Comparison of ENCODE assay signal across 12 mouse cellular contexts in genomic region chr12:70555723-70556122, GRCm38 (mm10).
DNase-seq lines count a peak whose midpoint lies in the region; ATAC-seq and TF ChIP-seq lines count a peak whose summit lies in the region.
"Had no signal": no experiment of that assay in that cellular context is flagged by ENCODE, and none has a peak within 500 bp of the region (broad histone marks: within the 10 kb centered on the region; RNA-seq: fewer than 3 reads in every experiment).

No protein-coding gene starts in this region.

- no peak overlapping the region for H3ac ChIP-seq in myocyte (ENCODE audit: control insufficient read depth, insufficient read length)

- no peak for TF ChIP-seq POLR2A in myocyte (IDR thresholded peaks at IDR 0.05; ENCODE audit: insufficient read length, low read depth)

- H3K36me3 ChIP-seq in myocyte (ENCODE audit: control insufficient read depth, insufficient read depth), result no peaks in the 10 kb centered on the region
- H3K36me3 ChIP-seq: intestine, embryonic 15.5 days; liver, embryonic 15.5 days had no signal

- POLR2A ChIA-PET in Patski (lab: Charles Lee), result interaction anchor here (0.6 kb wide), 1 partner anchor 158 kb away, joined by 3 read pairs; no protein-coding TSS in a partner anchor

- in situ Hi-C loops in Patski (cut with MboI; ENCODE audit: low pct_unique_long_range_greater_than_20kb), result no loop called here

- H3K4me3 ChIP-seq in myocyte, result no peak overlapping the region
- H3K4me3 ChIP-seq: intestine, embryonic 15.5 days; liver, embryonic 15.5 days had no signal

- H3K27me3 ChIP-seq in Patski, result no peaks in the 10 kb centered on the region
- no peaks in the 10 kb centered on the region for H3K27me3 ChIP-seq in myocyte (ENCODE audit: control insufficient read depth, insufficient read depth, insufficient read length)
- H3K27me3 ChIP-seq: intestine, embryonic 15.5 days; liver, embryonic 15.5 days had no signal

- peak; percentile 61 for DNase-seq in Patski (ENCODE audit: low read depth, low spot score)
- DNase-seq in fibroblast of lung, adult 2 months (ENCODE audit: low read depth), result peak; percentile 78
- DNase-seq in heart, postnatal 10 days, result peak; percentile 61 to 79
- DNase-seq in kidney, postnatal 4 days, result no peak
- DNase-seq in spleen, postnatal 4 days (ENCODE audit: low spot score in 2 of 2), result no peak
- DNase-seq: right cerebral cortex, postnatal 14 days; thymus, postnatal 36 days had no signal

- H3K4me2 ChIP-seq in myocyte (ENCODE audit: low read depth), result no peak overlapping the region
- H3K4me2 ChIP-seq: intestine, embryonic 15.5 days; liver, embryonic 15.5 days had no signal

- intact Hi-C loops in heart, postnatal 10 days (cut with DNase I), result loop anchor here (5.0 kb wide), 1 partner anchor 92 kb away; no protein-coding TSS in a partner anchor

- CTCF ChIA-PET in Patski (lab: Charles Lee), result interaction anchor here (1.3 to 2.1 kb wide), 2 partner anchors 23 to 26 kb away, joined by 4 to 5 read pairs; no protein-coding TSS in a partner anchor

- TF ChIP-seq CTCF in Patski (IDR thresholded peaks at IDR 0.05), result no peak

- no peaks in the 10 kb centered on the region for H3K79me2 ChIP-seq in myocyte (ENCODE audit: control insufficient read depth, insufficient read depth)

- no peak for ATAC-seq in Patski
- ATAC-seq in monocyte, adult 5-6 weeks (replicated peaks; ENCODE audit: insufficient number of reproducible peaks, low FRiP score, low TSS enrichment, poor library complexity, severe bottlenecking), result no peak
- ATAC-seq: forebrain, embryonic 14.5 days; intestine, embryonic 15.5 days had no signal

TF ChIP-seq in myocyte, 11 proteins besides CTCF, POLR2A, EP300 and RAD21:
- TF ChIP-seq CEBPB (IDR thresholded peaks at IDR 0.05; ENCODE audit: insufficient read depth, poor library complexity, severe bottlenecking) (peak; percentile 72; the same call in 1 of the 2 replicates), REST (IDR thresholded peaks at IDR 0.05; ENCODE audit: insufficient read depth, insufficient read length) (no peak)

Comparison
In these comparisons a context has a peak if more than half of its experiments do, and no peak if none do; other contexts are left out.
1. DNase-seq: peak in Patski (single experiment), fibroblast of lung, adult 2 months (single experiment) and heart, postnatal 10 days (2 of 2); none in kidney, postnatal 4 days (0 of 2) and spleen, postnatal 4 days (0 of 2).